Mouse (Mus musculus) midbrain, embryonic 16.5 days (tissue): ENCODE data around the gene Gm7951. TPM values are rescaled to one million over a fixed set of nuclear protein-coding genes. Genes with fewer than 3 reads are reported as not detected.
"Not testable (repeated sequence)": the region's sequence is repeated elsewhere in the genome, so short reads cannot be mapped to it uniquely, and the experiment has no call there.

ENCODE experiments used
- ATAC-seq: fragments of 200-750 bp; cut with Nextera tagmentation; 2 replicates; pipeline ENCODE4 v1.8.0; 2017; ENCODE audit warnings: moderate TSS enrichment
- H3K27ac ChIP-seq: fragments of 300-500 bp; sonication (generic); 2 replicates; pipeline ENCODE4 v1.5.1; 2014; ENCODE audit warnings: mild to moderate bottlenecking, low read length, mixed read lengths
- H3K27me3 ChIP-seq: fragments of 300-500 bp; sonication (generic); 2 replicates; pipeline ENCODE4 v1.6.1; 2014; ENCODE audit warnings: low read depth, low read length, mixed read lengths; ENCODE audit not compliant: control insufficient read depth, insufficient read depth
- H3K36me3 ChIP-seq: fragments of 300-500 bp; sonication (generic); 2 replicates; pipeline ENCODE4 v1.6.1; 2014; ENCODE audit warnings: mild to moderate bottlenecking, low read length, moderate library complexity, mixed read lengths; ENCODE audit not compliant: control insufficient read depth, insufficient read depth
- H3K4me1 ChIP-seq: fragments of 300-500 bp; sonication (generic); 2 replicates; pipeline ENCODE4 v1.6.1; 2014; ENCODE audit warnings: mild to moderate bottlenecking, low read length, mixed read lengths; ENCODE audit not compliant: control insufficient read depth, insufficient read depth
- H3K4me2 ChIP-seq: fragments of 300-500 bp; sonication (generic); 2 replicates; pipeline ENCODE4 v1.6.1; 2014; ENCODE audit warnings: mild to moderate bottlenecking, low read length, mixed read lengths
- H3K4me3 ChIP-seq: fragments of 300-500 bp; sonication (generic); 2 replicates; pipeline ENCODE4 v1.5.1; 2014; ENCODE audit warnings: low read depth, mild to moderate bottlenecking, low read length, moderate library complexity, mixed read lengths
- H3K9ac ChIP-seq: fragments of 300-500 bp; sonication (generic); 2 replicates; pipeline ENCODE4 v1.6.1; 2014; ENCODE audit warnings: low read depth, low read length, mixed read lengths
- H3K9me3 ChIP-seq: fragments of 300-500 bp; sonication (generic); replicated peaks from 2 replicates; pipeline ENCODE4 v1.6.1; 2014; ENCODE audit warnings: mild to moderate bottlenecking, low read length, mixed read lengths; ENCODE audit not compliant: control insufficient read depth, poor library complexity, severe bottlenecking
- WGBS: fragments of 180-500 bp; shearing (Covaris S2); extraction: QIAGEN DNeasy Blood & Tissue Kit; methylation state at CpG from one replicate; pipeline ENCODE4 v1.1.7; 2014; 5-methylcytosine and 5-hydroxymethylcytosine counted together
- polyA plus RNA-seq: library from polyadenylated mRNA; unstranded; fragments of >200 nt; fragmentation: Nextera tagmentation; extraction: Ambion mirVana; gene quantifications from 2 replicates; pipeline ENCODE4 v1.2.1, GENCODE M21; 2015

The Gm7951 gene
- polyA plus RNA-seq, result not detected in 2 replicates

- H3K36me3 ChIP-seq, H3K9me3 ChIP-seq, H3K4me2 ChIP-seq, H3K27ac ChIP-seq, H3K4me3 ChIP-seq, H3K4me1 ChIP-seq, H3K9ac ChIP-seq, H3K27me3 ChIP-seq, ATAC-seq: not testable (repeated sequence)
- WGBS, result no CpG with 5 or more reads among the region's 2 CpGs
These were observed at the start of gene Gm7951 for GRCm38 (mm10) chr14:42117269-42117668. TSS of gene Gm7951 (minus strand) at chr14:42117369.

DNA sequence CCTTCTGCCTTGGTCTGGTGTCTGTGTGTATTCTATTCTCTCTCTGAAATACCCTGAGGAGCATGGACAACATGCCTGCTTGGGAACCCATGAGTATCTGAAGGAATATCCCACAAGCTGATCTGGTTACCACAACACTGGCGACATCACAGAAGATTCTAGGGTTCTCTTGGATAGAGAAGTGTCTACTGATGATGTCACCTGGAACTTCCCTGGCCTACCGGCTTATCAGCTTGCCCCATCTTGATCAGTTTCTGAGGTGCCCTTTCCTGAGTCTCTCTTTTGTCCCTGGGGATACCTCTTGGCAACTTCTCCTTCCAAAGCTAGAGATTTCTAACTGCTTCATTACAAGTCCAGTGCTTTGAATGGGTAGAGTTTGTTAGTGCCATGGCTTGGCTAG lies 45.4 kb upstream of the Gm7951 start, which contains the start of gene Gm17027:
Gene Gm17027 (minus strand): TSS at position 101 of the 400 bp plus-strand sequence.
- H3K9me3 ChIP-seq, result not testable (repeated sequence)
- WGBS, result 82% methylated on average over 1 of the region's 2 CpGs

DNA sequence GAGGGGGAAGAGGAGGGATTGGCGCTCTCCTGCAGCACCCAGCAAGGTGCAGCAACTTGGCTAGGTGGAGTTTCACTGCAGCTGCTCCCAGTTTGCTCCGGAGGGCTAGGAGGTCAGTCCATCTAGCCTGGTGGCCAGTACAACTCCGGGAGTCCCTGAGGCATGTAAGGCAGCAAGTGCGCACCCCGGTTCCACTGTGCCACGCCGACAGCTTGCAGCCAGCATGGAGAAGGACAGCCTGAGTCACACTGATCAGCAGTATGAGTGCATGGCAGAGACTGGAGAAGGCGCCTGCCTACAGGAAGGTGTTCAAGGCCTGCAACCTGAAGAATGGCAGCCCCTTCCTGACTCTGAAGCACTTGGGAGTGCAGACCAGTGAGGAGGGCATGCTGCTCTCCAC lies 17.4 kb upstream of the Gm7951 start:
- H3K27me3 ChIP-seq, H3K9me3 ChIP-seq, H3K9ac ChIP-seq, H3K36me3 ChIP-seq, H3K4me2 ChIP-seq, ATAC-seq, H3K4me1 ChIP-seq, H3K4me3 ChIP-seq, H3K27ac ChIP-seq: not testable (repeated sequence)
- 76% methylated on average over 7 of the region's 8 CpGs for WGBS

More for the DNA sequence above, 45.4 kb upstream of the Gm7951 start, which contains the start of gene Gm17027:
- not testable (repeated sequence) for H3K9ac ChIP-seq, ATAC-seq, H3K27ac ChIP-seq, H3K4me3 ChIP-seq, H3K4me1 ChIP-seq, H3K27me3 ChIP-seq, H3K36me3 ChIP-seq, H3K4me2 ChIP-seq

- 52% methylated on average over 11 of the region's 14 CpGs for WGBS
- not testable (repeated sequence) for H3K27me3 ChIP-seq, H3K9me3 ChIP-seq, H3K27ac ChIP-seq, H3K4me3 ChIP-seq, H3K36me3 ChIP-seq, H3K9ac ChIP-seq, H3K4me1 ChIP-seq, ATAC-seq, H3K4me2 ChIP-seq
These were observed 16.6 kb upstream of the Gm7951 start for GRCm38 (mm10) chr14:42133806-42134205.

Other genes with a start within 250 kb of the Gm7951 start
- gene Gm7980, start 210.1 kb downstream of the Gm7951 start, polyA plus RNA-seq, result not detected in 2 replicates
- not detected in 2 replicates for gene 1700049E17Rik1, start 192.4 kb downstream of the Gm7951 start, polyA plus RNA-seq
- gene 1700024B05Rik, start 173.4 kb downstream of the Gm7951 start, polyA plus RNA-seq, result not detected in 2 replicates
- gene Gm6401, start 149.4 kb downstream of the Gm7951 start, polyA plus RNA-seq, result not detected in 2 replicates
- gene Gm3543, start 134.0 kb downstream of the Gm7951 start, polyA plus RNA-seq, result not detected in 2 replicates
- not detected in 2 replicates for gene Gm17027, start 45.3 kb upstream of the Gm7951 start, polyA plus RNA-seq
- gene Gm3573, start 73.4 kb upstream of the Gm7951 start, polyA plus RNA-seq, result not detected in 2 replicates
- gene Gm17026, start 142.7 kb upstream of the Gm7951 start, polyA plus RNA-seq, result not detected in 2 replicates
- gene Gm9611, start 180.0 kb upstream of the Gm7951 start, polyA plus RNA-seq, result not detected in 2 replicates
- gene Gm7995, start 192.8 kb upstream of the Gm7951 start, polyA plus RNA-seq, result not detected in 2 replicates